Mouse (Mus musculus) myocyte (in vitro differentiated cells): ENCODE results near the gene Ptk6. TPM values are rescaled to one million over a fixed set of nuclear protein-coding genes. Genes with fewer than 3 reads are reported as not detected.

ENCODE experiments used
- H3K27me3 ChIP-seq: one replicate; pipeline ENCODE4 v1.6.1; 2011; ENCODE audit not compliant: control insufficient read depth, insufficient read depth, insufficient read length
- H3K36me3 ChIP-seq: one replicate; pipeline ENCODE4 v1.6.1; 2011; ENCODE audit not compliant: control insufficient read depth, insufficient read depth
- H3K4me2 ChIP-seq: one replicate; pipeline ENCODE4 v1.6.1; 2011; ENCODE audit warnings: low read depth, control low read depth
- H3K4me3 ChIP-seq: one replicate; pipeline ENCODE4 v1.5.1; 2011; ENCODE audit warnings: mild to moderate bottlenecking, control low read depth, moderate library complexity
- H3K79me2 ChIP-seq: one replicate; pipeline ENCODE4 v1.6.1; 2011; ENCODE audit not compliant: control insufficient read depth, insufficient read depth
- H3ac ChIP-seq: one replicate; pipeline ENCODE4 v1.6.1; 2011; ENCODE audit not compliant: control insufficient read depth, insufficient read length
- CEBPB ChIP-seq: IDR thresholded peaks from 2 replicates; pipeline ENCODE4 v1.6.1; 2011; ENCODE audit warnings: mild to moderate bottlenecking, moderate library complexity; ENCODE audit not compliant: poor library complexity, insufficient read depth, severe bottlenecking
- E2F4 ChIP-seq: IDR thresholded peaks from one replicate; pipeline ENCODE4 v1.6.1; 2011; ENCODE audit warnings: mild to moderate bottlenecking, control low read depth, moderate library complexity; ENCODE audit not compliant: insufficient read depth
- MAX ChIP-seq: IDR thresholded peaks from one replicate; pipeline ENCODE4 v1.6.1; 2011; ENCODE audit warnings: low read depth, mild to moderate bottlenecking, control low read depth
- MYOD1 ChIP-seq, 3 experiments: IDR thresholded peaks; one replicate each; pipeline ENCODE4 v1.6.1; 2011; ENCODE audit warnings: control low read depth in 2 of 3, low read depth in 2 of 3, mild to moderate bottlenecking in 2 of 3, moderate library complexity in 1 of 3; ENCODE audit not compliant: insufficient read length in 2 of 3, control insufficient read depth in 1 of 3
- MYOG ChIP-seq, 3 experiments: IDR thresholded peaks; one replicate each; pipeline ENCODE4 v1.6.1; 2011; ENCODE audit warnings: control low read depth in 2 of 3, low read depth in 2 of 3, mild to moderate bottlenecking in 2 of 3; ENCODE audit not compliant: insufficient read length in 2 of 3, control insufficient read depth in 1 of 3, insufficient read depth in 1 of 3
- POLR2A ChIP-seq: IDR thresholded peaks from one replicate; pipeline ENCODE4 v1.6.1; 2011; ENCODE audit warnings: low read depth, mild to moderate bottlenecking, control low read depth, moderate library complexity; ENCODE audit not compliant: insufficient read length
- POLR2AphosphoS2 ChIP-seq: IDR thresholded peaks from one replicate; pipeline ENCODE4 v1.6.1; 2011; ENCODE audit warnings: low read depth, control low read depth; ENCODE audit not compliant: insufficient read length
- REST ChIP-seq: IDR thresholded peaks from one replicate; pipeline ENCODE4 v1.6.1; 2011; ENCODE audit warnings: mild to moderate bottlenecking, control low read depth, moderate library complexity; ENCODE audit not compliant: insufficient read depth, insufficient read length
- SRF ChIP-seq: IDR thresholded peaks from one replicate; pipeline ENCODE4 v1.6.1; 2011; ENCODE audit warnings: low read depth; ENCODE audit not compliant: control insufficient read depth, insufficient read length
- TCF12 ChIP-seq: IDR thresholded peaks from one replicate; pipeline ENCODE4 v1.6.1; 2011; ENCODE audit warnings: mild to moderate bottlenecking, control low read depth; ENCODE audit not compliant: poor library complexity, insufficient read depth, severe bottlenecking
- TCF3 ChIP-seq: IDR thresholded peaks from one replicate; pipeline ENCODE4 v1.6.1; 2011; ENCODE audit warnings: low read depth, control low read depth; ENCODE audit not compliant: insufficient read length
- USF1 ChIP-seq: IDR thresholded peaks from one replicate; pipeline ENCODE4 v1.6.1; 2011; ENCODE audit warnings: low read depth, mild to moderate bottlenecking, control low read depth, moderate library complexity
- polyA plus RNA-seq: library from polyadenylated mRNA; unstranded; fragments of >200 nt; fragmentation: generic; extraction: Trizol; gene quantifications from one replicate; pipeline ENCODE4 v1.2.1, GENCODE M21; 2012; ENCODE audit warnings: missing spikeins

The Ptk6 gene
- polyA plus RNA-seq, 1 experiment, result 0.01 TPM

- no peak overlapping the region for H3K4me3 ChIP-seq
- no peak for TF ChIP-seq POLR2AphosphoS2
- no peak for TF ChIP-seq MYOD1 (IDR thresholded peaks at IDR 0.05; ENCODE audit: control insufficient read depth in 1 of 3, insufficient read length in 2 of 3, low read depth in 2 of 3)
- no peak for TF ChIP-seq REST
- TF ChIP-seq SRF, result no peak
- no peak for TF ChIP-seq TCF3
- TF ChIP-seq MYOG (IDR thresholded peaks at IDR 0.05; ENCODE audit: control insufficient read depth in 1 of 3, insufficient read depth in 1 of 3, insufficient read length in 2 of 3, low read depth in 2 of 3), result no peak
- no peak for TF ChIP-seq POLR2A
- TF ChIP-seq TCF12, result no peak
- TF ChIP-seq MAX, result no peak
- TF ChIP-seq USF1, result no peak
- no peak for TF ChIP-seq E2F4
- no peaks in the 10 kb centered on the region for H3K79me2 ChIP-seq
- H3K36me3 ChIP-seq, result no peaks in the 10 kb centered on the region
- no peak overlapping the region for H3ac ChIP-seq
- no peaks in the 10 kb centered on the region for H3K27me3 ChIP-seq
- H3K4me2 ChIP-seq, result no peak overlapping the region
These were observed 32.1 kb upstream of the Ptk6 start for GRCm38 (mm10) chr2:181234680-181235079.

DNA sequence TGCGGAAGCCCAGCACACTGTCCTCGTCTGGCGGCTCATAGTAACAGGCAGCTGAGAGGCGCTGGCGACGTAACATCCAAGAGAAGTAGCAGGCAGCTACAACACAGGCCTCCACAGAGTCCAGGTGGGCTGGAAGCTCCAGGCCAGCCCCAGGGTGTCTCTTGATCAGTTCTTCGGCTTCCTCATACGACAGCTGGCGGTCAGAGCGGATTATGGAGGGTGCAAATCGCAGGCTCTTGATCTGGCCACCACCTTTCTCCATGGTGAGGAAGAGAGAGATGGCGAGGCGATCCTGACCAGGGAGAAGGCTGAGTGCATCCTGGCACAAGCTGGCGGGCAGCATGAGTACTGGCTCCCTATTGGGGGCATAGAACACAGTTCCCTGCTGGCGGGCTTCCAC, 30.9 kb upstream of the Ptk6 start:
- Histone ChIP-seq H3K27me3 (no peaks in the 10 kb centered on the region), H3K4me3 (no peak overlapping the region), H3K36me3 (no peaks in the 10 kb centered on the region), H3ac (no peak overlapping the region), H3K79me2 (no peaks in the 10 kb centered on the region), H3K4me2 (no peak overlapping the region)
- TF ChIP-seq TCF12 (no peak), POLR2A (no peak), E2F4 (no peak), CEBPB (no peak), USF1 (no peak), SRF (no peak), MYOD1 (IDR thresholded peaks at IDR 0.05; ENCODE audit: control insufficient read depth in 1 of 3, insufficient read length in 2 of 3, low read depth in 2 of 3) (no peak), MYOG (IDR thresholded peaks at IDR 0.05; ENCODE audit: control insufficient read depth in 1 of 3, insufficient read depth in 1 of 3, insufficient read length in 2 of 3, low read depth in 2 of 3) (no peak), REST (no peak), TCF3 (no peak), MAX (no peak), POLR2AphosphoS2 (no peak)

GRCm38 (mm10) chr2:181231171-181231570, 28.6 kb upstream of the Ptk6 start:
- Histone ChIP-seq H3ac (no peak overlapping the region), H3K79me2 (no peaks in the 10 kb centered on the region), H3K27me3 (no peaks in the 10 kb centered on the region), H3K4me2 (no peak overlapping the region), H3K36me3 (no peaks in the 10 kb centered on the region), H3K4me3 (no peak overlapping the region)
- TF ChIP-seq MYOD1 (IDR thresholded peaks at IDR 0.05; ENCODE audit: control insufficient read depth in 1 of 3, insufficient read length in 2 of 3, low read depth in 2 of 3) (no peak), POLR2A (no peak), SRF (no peak), TCF3 (no peak), USF1 (no peak), CEBPB (no peak), E2F4 (no peak), MAX (no peak), TCF12 (no peak), REST (no peak)

DNA sequence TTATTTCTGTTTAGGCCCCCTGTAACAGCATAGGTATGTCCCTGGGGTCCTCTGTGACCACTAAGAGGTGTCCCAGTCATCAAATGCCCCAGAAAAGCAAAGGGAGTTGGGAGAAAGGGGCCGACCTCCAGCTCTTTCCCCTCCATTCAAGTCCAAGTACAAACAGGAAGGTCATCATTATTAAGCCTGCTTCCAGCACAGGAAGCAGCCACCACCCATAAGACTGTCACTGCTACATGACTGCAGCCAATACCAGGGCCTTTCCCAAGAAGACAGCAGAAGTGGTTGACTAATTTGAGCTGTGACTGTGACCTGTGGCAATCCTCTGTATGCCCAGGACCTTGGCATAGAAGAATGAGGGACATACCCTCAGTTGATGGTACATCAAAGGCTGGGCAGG, 25.7 kb upstream of the Ptk6 start:
- Histone ChIP-seq H3K27me3 (no peaks in the 10 kb centered on the region), H3K79me2 (no peaks in the 10 kb centered on the region), H3K4me2 (no peak overlapping the region), H3ac (no peak overlapping the region), H3K4me3 (no peak overlapping the region), H3K36me3 (no peaks in the 10 kb centered on the region)
- TF ChIP-seq SRF, result no peak

GRCm38 (mm10) chr2:181227122-181227521, 24.5 kb upstream of the Ptk6 start:
- no peaks in the 10 kb centered on the region for H3K79me2 ChIP-seq
- H3ac ChIP-seq, result no peak overlapping the region
- no peak overlapping the region for H3K4me3 ChIP-seq
- H3K27me3 ChIP-seq, result peaks cover 1% of the 10 kb centered on the region
- no peak overlapping the region for H3K4me2 ChIP-seq
- no peaks in the 10 kb centered on the region for H3K36me3 ChIP-seq
- no peak for TF ChIP-seq MYOD1 (IDR thresholded peaks at IDR 0.05; ENCODE audit: control insufficient read depth in 1 of 3, insufficient read length in 2 of 3, low read depth in 2 of 3)
- no peak for TF ChIP-seq TCF3
- TF ChIP-seq E2F4, result no peak
- no peak for TF ChIP-seq MAX
- TF ChIP-seq SRF, result no peak
- no peak for TF ChIP-seq POLR2AphosphoS2
- TF ChIP-seq TCF12, result no peak
- TF ChIP-seq MYOG (IDR thresholded peaks at IDR 0.05; ENCODE audit: control insufficient read depth in 1 of 3, insufficient read depth in 1 of 3, insufficient read length in 2 of 3, low read depth in 2 of 3), result no peak
- no peak for TF ChIP-seq USF1
- TF ChIP-seq POLR2A, result no peak
- no peak for TF ChIP-seq REST
